Mouse (Mus musculus): ENCODE results near the gene Gpr107.

The Gpr107 gene

GRCm38 (mm10) chr2:31245491-31246141, 93.5 kb downstream of the Gpr107 start, which contains the start of gene Ncs1:
TSS of gene Ncs1 (plus strand) at chr2:31245823.
- DNase-seq (ENCODE audit: low read depth, low spot score), result no peak

- DNase-seq (ENCODE audit: low read depth, low spot score), result no peak
These were observed 94.3 kb downstream of the Gpr107 start for GRCm38 (mm10) chr2:31246251-31246971.

GRCm38 (mm10) chr2:31248856-31249255, 96.7 kb downstream of the Gpr107 start:
- no peak for DNase-seq (ENCODE audit: low read depth, low spot score)

- no peak for DNase-seq (ENCODE audit: low read depth, low spot score)
These were observed 100.1 kb downstream of the Gpr107 start for GRCm38 (mm10) chr2:31252167-31252566.

GRCm38 (mm10) chr2:31253463-31253862, 101.3 kb downstream of the Gpr107 start:
- DNase-seq (ENCODE audit: low read depth, low spot score), result no peak

GRCm38 (mm10) chr2:31254806-31255205, 102.7 kb downstream of the Gpr107 start:
- no peak for DNase-seq (ENCODE audit: low read depth, low spot score)

- DNase-seq (ENCODE audit: low read depth, low spot score), result no peak
These were observed 104.1 kb downstream of the Gpr107 start for GRCm38 (mm10) chr2:31255952-31256938.

GRCm38 (mm10) chr2:31257096-31257495, 105.0 kb downstream of the Gpr107 start:
- no peak for DNase-seq (ENCODE audit: low read depth, low spot score)

- no peak for DNase-seq (ENCODE audit: low read depth, low spot score)
These were observed 106.7 kb downstream of the Gpr107 start for GRCm38 (mm10) chr2:31258609-31259366.

- DNase-seq (ENCODE audit: low read depth, low spot score), result no peak
These were observed 107.3 kb downstream of the Gpr107 start for GRCm38 (mm10) chr2:31259367-31259920.

GRCm38 (mm10) chr2:31260549-31260948, 108.4 kb downstream of the Gpr107 start:
- no peak for DNase-seq (ENCODE audit: low read depth, low spot score)

GRCm38 (mm10) chr2:31263039-31263461, 110.9 kb downstream of the Gpr107 start:
- no peak for DNase-seq (ENCODE audit: low read depth, low spot score)

- no peak for DNase-seq (ENCODE audit: low read depth, low spot score)
These were observed 111.7 kb downstream of the Gpr107 start for GRCm38 (mm10) chr2:31263746-31264378.

GRCm38 (mm10) chr2:31267447-31267846, 115.3 kb downstream of the Gpr107 start:
- DNase-seq (ENCODE audit: low read depth, low spot score), result no peak

All from brain, embryonic 18.5 days (tissue).